Mouse (Mus musculus) lung, embryonic 15.5 days (tissue): Measurements from ENCODE around the gene Sirt6. TPM values are rescaled to one million over a fixed set of nuclear protein-coding genes. Genes with fewer than 3 reads are reported as not detected.
"Not testable (repeated sequence)": the region's sequence is repeated elsewhere in the genome, so short reads cannot be mapped to it uniquely, and the experiment has no call there.

ENCODE experiments used
- ATAC-seq: fragments of 200-750 bp; cut with Nextera tagmentation; 2 replicates; pipeline ENCODE4 v1.8.0; 2017; ENCODE audit warnings: moderate number of reproducible peaks, borderline replicate concordance; ENCODE audit not compliant: low FRiP score, low TSS enrichment; ENCODE audit errors: extremely low read depth
- H3K27ac ChIP-seq: fragments of 300-500 bp; sonication (generic); 2 replicates; pipeline ENCODE4 v1.5.1; 2015; ENCODE audit warnings: moderate library complexity, mild to moderate bottlenecking, inconsistent platforms
- H3K27me3 ChIP-seq: fragments of 300-500 bp; sonication (generic); 2 replicates; pipeline ENCODE4 v1.6.1; 2015; ENCODE audit warnings: inconsistent platforms
- H3K36me3 ChIP-seq: fragments of 300-500 bp; sonication (generic); 2 replicates; pipeline ENCODE4 v1.6.1; 2015; ENCODE audit warnings: inconsistent platforms
- H3K4me1 ChIP-seq: fragments of 300-500 bp; sonication (generic); 2 replicates; pipeline ENCODE4 v1.6.1; 2015; ENCODE audit warnings: inconsistent platforms
- H3K4me2 ChIP-seq: fragments of 300-500 bp; sonication (generic); 2 replicates; pipeline ENCODE4 v1.6.1; 2015; ENCODE audit warnings: inconsistent platforms, mild to moderate bottlenecking, moderate library complexity
- H3K4me3 ChIP-seq: fragments of 300-500 bp; sonication (generic); 2 replicates; pipeline ENCODE4 v1.5.1; 2015; ENCODE audit warnings: mild to moderate bottlenecking, inconsistent platforms
- H3K9ac ChIP-seq: fragments of 300-500 bp; sonication (generic); 2 replicates; pipeline ENCODE4 v1.6.1; 2015; ENCODE audit warnings: inconsistent platforms
- H3K9me3 ChIP-seq: fragments of 300-500 bp; sonication (generic); 2 replicates; pipeline ENCODE4 v1.6.1; 2016; ENCODE audit warnings: inconsistent platforms
- WGBS: fragments of 180-500 bp; shearing (Covaris S2); methylation state at CpG from one replicate; pipeline ENCODE4 v1.1.7; 2015; 5-methylcytosine and 5-hydroxymethylcytosine counted together
- polyA plus RNA-seq: library from polyadenylated mRNA; unstranded; fragments of >200 nt; fragmentation: Nextera tagmentation; extraction: Ambion mirVana; gene quantifications from 2 replicates; pipeline ENCODE4 v1.2.1, GENCODE M21; 2015

The Sirt6 gene
- polyA plus RNA-seq: 41.1 TPM in 2 replicates

GRCm38 (mm10) chr10:81626994-81627835, at the start of gene Sirt6:
Gene Sirt6, minus strand, starts transcription at chr10:81627797.
- peak within 1 kb of the TSS; percentile 89 for H3K27ac ChIP-seq
- H3K36me3 ChIP-seq: peaks cover 25% of the 10 kb centered on the region
- 4% methylated on average over 40 of the region's 40 CpGs for WGBS
- peak within 1 kb of the TSS; percentile 75 for H3K9ac ChIP-seq
- peak; percentile 87 for ATAC-seq
- peak within 1 kb of the TSS; percentile 69 for H3K4me3 ChIP-seq
- peaks cover 17% of the 10 kb centered on the region for H3K4me1 ChIP-seq
- no peaks in the 10 kb centered on the region for H3K9me3 ChIP-seq
- H3K27me3 ChIP-seq: no peaks in the 10 kb centered on the region
- H3K4me2 ChIP-seq: peak within 1 kb of the TSS; percentile 71

- Histone ChIP-seq H3K4me3 (no peak overlapping the region), H3K9ac (no peak overlapping the region), H3K27ac (no peak overlapping the region), H3K4me2 (no peak overlapping the region), H3K36me3 (peaks cover 34% of the 10 kb centered on the region), H3K4me1 (no peaks in the 10 kb centered on the region), H3K27me3 (no peaks in the 10 kb centered on the region), H3K9me3 (peaks cover 23% of the 10 kb centered on the region; the same call in 1 of the 2 replicates)
- WGBS: 94% methylated on average over 2 of the region's 2 CpGs
- no peak for ATAC-seq
Observed at GRCm38 (mm10) chr10:81656174-81656573, 28.6 kb upstream of the Sirt6 start.

- Histone ChIP-seq H3K27me3 (no peaks in the 10 kb centered on the region), H3K4me2 (no peak overlapping the region), H3K36me3 (peaks cover 34% of the 10 kb centered on the region), H3K27ac (no peak overlapping the region), H3K4me1 (peaks cover 2% of the 10 kb centered on the region), H3K9me3 (peaks cover 23% of the 10 kb centered on the region; the same call in 1 of the 2 replicates), H3K4me3 (no peak overlapping the region), H3K9ac (no peak overlapping the region)
- 95% methylated on average over 10 of the region's 10 CpGs for WGBS
- ATAC-seq: no peak
Observed at GRCm38 (mm10) chr10:81655178-81655577, 27.6 kb upstream of the Sirt6 start.

- H3K9ac ChIP-seq: peak within 1 kb of the TSS; percentile 63
- H3K27me3 ChIP-seq, H3K9me3 ChIP-seq, H3K4me1 ChIP-seq, H3K36me3 ChIP-seq: not testable (repeated sequence)
- peak; percentile 94 for ATAC-seq
- H3K4me2 ChIP-seq: peak within 1 kb of the TSS; percentile 65
- H3K27ac ChIP-seq: peak within 1 kb of the TSS; percentile 73; the same call in 1 of the 2 replicates
- 1% methylated on average over 42 of the region's 52 CpGs for WGBS
- H3K4me3 ChIP-seq: peak within 1 kb of the TSS; percentile 58
Observed at GRCm38 (mm10) chr10:81648803-81649775, 21.5 kb upstream of the Sirt6 start, which contains the start of gene Gm10778. Gene Gm10778, plus strand, starts transcription at chr10:81649059.

- Histone ChIP-seq H3K9ac (no peak overlapping the region), H3K4me1 (peaks cover 18% of the 10 kb centered on the region), H3K4me3 (no peak overlapping the region), H3K9me3 (no peaks in the 10 kb centered on the region), H3K27ac (no peak overlapping the region), H3K27me3 (no peaks in the 10 kb centered on the region), H3K36me3 (no peaks in the 10 kb centered on the region), H3K4me2 (no peak overlapping the region)
- ATAC-seq: no peak
- WGBS: 74% methylated on average over 7 of the region's 7 CpGs
Observed at GRCm38 (mm10) chr10:81646015-81646555, 18.5 kb upstream of the Sirt6 start.

- 87% methylated on average over 4 of the region's 4 CpGs for WGBS
- Histone ChIP-seq H3K4me1 (peaks cover 18% of the 10 kb centered on the region), H3K27ac (no peak overlapping the region), H3K9ac (no peak overlapping the region), H3K9me3 (no peaks in the 10 kb centered on the region), H3K4me3 (no peak overlapping the region), H3K27me3 (no peaks in the 10 kb centered on the region), H3K4me2 (no peak overlapping the region), H3K36me3 (no peaks in the 10 kb centered on the region)
- no peak for ATAC-seq
Observed at GRCm38 (mm10) chr10:81645391-81645790, 17.8 kb upstream of the Sirt6 start.

- Histone ChIP-seq H3K4me1 (peaks cover 12% of the 10 kb centered on the region), H3K27ac (no peak overlapping the region), H3K9me3 (no peaks in the 10 kb centered on the region), H3K4me3 (no peak overlapping the region), H3K4me2 (no peak overlapping the region), H3K27me3 (no peaks in the 10 kb centered on the region), H3K9ac (no peak overlapping the region), H3K36me3 (no peaks in the 10 kb centered on the region)
- ATAC-seq: no peak
- 87% methylated on average over 18 of the region's 18 CpGs for WGBS
Observed at GRCm38 (mm10) chr10:81644716-81645115, 17.1 kb upstream of the Sirt6 start.

GRCm38 (mm10) chr10:81644162-81644561, 16.6 kb upstream of the Sirt6 start:
- no peak; the same call in 1 of the 2 replicates for ATAC-seq
- peaks cover 12% of the 10 kb centered on the region for H3K4me1 ChIP-seq
- no peaks in the 10 kb centered on the region for H3K36me3 ChIP-seq
- H3K4me3 ChIP-seq: peak overlapping the region; percentile 74
- H3K4me2 ChIP-seq: peak overlapping the region; percentile 82
- H3K27me3 ChIP-seq: no peaks in the 10 kb centered on the region
- peak overlapping the region; percentile 95 for H3K9ac ChIP-seq
- peak overlapping the region; percentile 96 for H3K27ac ChIP-seq
- WGBS: 48% methylated on average over 2 of the region's 2 CpGs
- H3K9me3 ChIP-seq: no peaks in the 10 kb centered on the region

- H3K27me3 ChIP-seq: no peaks in the 10 kb centered on the region
- peak overlapping the region; percentile 96 for H3K27ac ChIP-seq
- WGBS: under 1% methylated on average over 75 of the region's 75 CpGs
- peak overlapping the region; percentile 74 for H3K4me3 ChIP-seq
- no peaks in the 10 kb centered on the region for H3K9me3 ChIP-seq
- peak; percentile 90 for ATAC-seq
- H3K9ac ChIP-seq: peak overlapping the region; percentile 95
- H3K4me2 ChIP-seq: peak overlapping the region; percentile 82
- peaks cover 12% of the 10 kb centered on the region for H3K4me1 ChIP-seq
- no peaks in the 10 kb centered on the region for H3K36me3 ChIP-seq
Observed at GRCm38 (mm10) chr10:81643449-81644055, 16.0 kb upstream of the Sirt6 start.

- 14% methylated on average over 24 of the region's 24 CpGs for WGBS
- Histone ChIP-seq H3K27me3 (no peaks in the 10 kb centered on the region), H3K4me1 (peaks cover 12% of the 10 kb centered on the region)
Observed at GRCm38 (mm10) chr10:81642648-81643448, 15.3 kb upstream of the Sirt6 start.

More at GRCm38 (mm10) chr10:81642648-81643448, 15.3 kb upstream of the Sirt6 start:
- Histone ChIP-seq H3K9ac (peak overlapping the region; percentile 95), H3K4me3 (peak overlapping the region; percentile 74), H3K4me2 (peak overlapping the region; percentile 82), H3K27ac (peak overlapping the region; percentile 96), H3K9me3 (no peaks in the 10 kb centered on the region), H3K36me3 (no peaks in the 10 kb centered on the region)
- peak; percentile 44 for ATAC-seq
